Mouse (Mus musculus): ENCODE results near the gene Zbtb43. TPM values are rescaled to one million over a fixed set of nuclear protein-coding genes. Genes with fewer than 3 reads are reported as not detected.

Gene Zbtb43
- polyA plus RNA-seq, 1 experiment = 23.4 TPM

GRCm38 (mm10) chr2:33400541-33400940 lies 67.8 kb downstream of the Zbtb43 start:
- TF ChIP-seq CTCF (IDR thresholded peaks at IDR 0.05; ENCODE audit: low read depth, low read length) (no peak), POLR2A (IDR thresholded peaks at IDR 0.05; ENCODE audit: insufficient read depth, low read length) (no peak), EP300 (IDR thresholded peaks at IDR 0.05; ENCODE audit: insufficient read depth, low read depth, low read length) (no peak)
- Histone ChIP-seq H3K9me3 (replicated peaks; ENCODE audit: control insufficient read depth, insufficient read depth, low read length, poor library complexity, severe bottlenecking) (no peaks in the 10 kb centered on the region), H3K4me3 (ENCODE audit: low read depth, low read length) (no peak overlapping the region), H3K27me3 (ENCODE audit: control insufficient read depth, insufficient read depth, low read length, poor library complexity, severe bottlenecking) (no peaks in the 10 kb centered on the region), H3K9ac (ENCODE audit: low read depth, poor library complexity, severe bottlenecking) (no peak overlapping the region), H3K36me3 (ENCODE audit: control insufficient read depth, insufficient read depth, low read length, poor library complexity, severe bottlenecking) (no peaks in the 10 kb centered on the region), H3K27ac (ENCODE audit: insufficient read depth, low read length) (no peak overlapping the region), H3K4me1 (ENCODE audit: control insufficient read depth, insufficient read depth, low read length) (no peaks in the 10 kb centered on the region)

Other genes with a start within 250 kb of the Zbtb43 start
- gene Ralgps1, start 97.1 kb downstream of the Zbtb43 start, polyA plus RNA-seq (2011; ENCODE audit: insufficient read depth, insufficient read length, low read depth, missing spikeins) = 16.5 and 17.0 TPM in 2 replicates
- gene Zbtb34, start 37.2 kb downstream of the Zbtb43 start, polyA plus RNA-seq (2011; ENCODE audit: insufficient read depth, insufficient read length, low read depth, missing spikeins) = 20.3 and 21.4 TPM in 2 replicates
- 0.46 and 0.58 TPM in 2 replicates for gene Lmx1b, start 172.0 kb upstream of the Zbtb43 start, polyA plus RNA-seq (2011; ENCODE audit: insufficient read depth, insufficient read length, low read depth, missing spikeins)

Measured in ES-Bruce4 (cell line).